Mouse (Mus musculus): ENCODE data around the gene Ly6g6d.
"Not testable (repeated sequence)": the region's sequence is repeated elsewhere in the genome, so short reads cannot be mapped to it uniquely, and the experiment has no call there.

GRCm38 (mm10) chr17:35123287-35123686 lies 45.4 kb upstream of the Ly6g6d start:
- not testable (repeated sequence) for TF ChIP-seq POLR2A (IDR thresholded peaks at IDR 0.05; ENCODE audit: low read depth, low read length); CTCF (IDR thresholded peaks at IDR 0.05; ENCODE audit: extremely low read depth, insufficient read depth, insufficient read length, insufficient replicate concordance)

All from spleen, adult 2 months (tissue).